Mouse (Mus musculus) heart, adult 9 months (tissue): ENCODE measurements around the gene Prkcg.

Source experiments
- DNase-seq, 2 experiments: peaks; one replicate each; pipeline ENCODE4 v3.0.0; 2022; ENCODE audit warnings: low spot score in 2 of 2

The Prkcg gene

GRCm38 (mm10) chr7:3317704-3318103 is 28.7 kb downstream of the Prkcg start:
- no peak for DNase-seq

GRCm38 (mm10) chr7:3320856-3321255 is 31.9 kb downstream of the Prkcg start:
- no peak for DNase-seq

- DNase-seq, result no peak
Measured at GRCm38 (mm10) chr7:3323826-3324225, 34.8 kb downstream of the Prkcg start.

- no peak for DNase-seq
Measured at GRCm38 (mm10) chr7:3327961-3328360, 39.0 kb downstream of the Prkcg start.

GRCm38 (mm10) chr7:3329776-3330546 is 41.0 kb downstream of the Prkcg start:
- peak; percentile 50 to 61 for DNase-seq

- DNase-seq, result no peak
Measured at GRCm38 (mm10) chr7:3331171-3331570, 42.2 kb downstream of the Prkcg start.

- DNase-seq, result peak; percentile 37 to 52
Measured at GRCm38 (mm10) chr7:3331581-3332223, 42.7 kb downstream of the Prkcg start.

GRCm38 (mm10) chr7:3332224-3332615 is 43.2 kb downstream of the Prkcg start:
- DNase-seq, result no peak

GRCm38 (mm10) chr7:3332619-3333521 is 43.9 kb downstream of the Prkcg start, which contains the start of gene Cacng7:
Gene Cacng7 (plus strand): TSS chr7:3332955.
- peak in 1 of 2 experiments; percentile 16 for DNase-seq

GRCm38 (mm10) chr7:3333542-3333941 is 44.6 kb downstream of the Prkcg start:
- DNase-seq, result no peak

GRCm38 (mm10) chr7:3336412-3336811 is 47.4 kb downstream of the Prkcg start:
- DNase-seq, result no peak

GRCm38 (mm10) chr7:3338286-3338935 is 49.4 kb downstream of the Prkcg start:
- no peak for DNase-seq

- no peak for DNase-seq
Measured at GRCm38 (mm10) chr7:3339010-3339409, 50.0 kb downstream of the Prkcg start.

GRCm38 (mm10) chr7:3343861-3344260 is 54.9 kb downstream of the Prkcg start:
- DNase-seq, result no peak

GRCm38 (mm10) chr7:3345301-3345700 is 56.3 kb downstream of the Prkcg start:
- no peak for DNase-seq

- DNase-seq, result no peak
Measured at GRCm38 (mm10) chr7:3347366-3348287, 58.6 kb downstream of the Prkcg start.

- DNase-seq, result no peak
Measured at GRCm38 (mm10) chr7:3348326-3348725, 59.3 kb downstream of the Prkcg start.

- no peak for DNase-seq
Measured at GRCm38 (mm10) chr7:3349775-3350174, 60.8 kb downstream of the Prkcg start.

- no peak for DNase-seq
Measured at GRCm38 (mm10) chr7:3351536-3351935, 62.6 kb downstream of the Prkcg start.

GRCm38 (mm10) chr7:3354850-3355249 is 65.9 kb downstream of the Prkcg start:
- DNase-seq, result no peak

- DNase-seq, result no peak
Measured at GRCm38 (mm10) chr7:3360678-3361077, 71.7 kb downstream of the Prkcg start.
